ENCODE assay signal across 8 mouse cellular contexts in genomic region chr4:132743992-132744911, GRCm38 (mm10). TPM values are rescaled to one million over a fixed set of nuclear protein-coding genes. Genes with fewer than 3 reads are reported as not detected.
DNase-seq lines count a peak whose midpoint lies in the region; ATAC-seq and TF ChIP-seq lines count a peak whose summit lies in the region.

No protein-coding gene starts in this region.

- intact Hi-C loops in left cerebral cortex, adult 2 months (cut with DNase I), result no loop called here

- H3K4me2 ChIP-seq in forebrain, embryonic 12.5 days, result no peak overlapping the region
- H3K4me2 ChIP-seq in forebrain, embryonic 15.5 days (replicated peaks), result no peak overlapping the region
- no peak overlapping the region for H3K4me2 ChIP-seq in midbrain, embryonic 12.5 days (replicated peaks)
- H3K4me2 ChIP-seq in midbrain, embryonic 11.5 days, result no peak overlapping the region
- no peak overlapping the region for H3K4me2 ChIP-seq in lung, postnatal 0 days (replicated peaks; ENCODE audit: low read depth, low read length)

- H3K9ac ChIP-seq in forebrain, embryonic 12.5 days, result no peak overlapping the region
- no peak overlapping the region for H3K9ac ChIP-seq in forebrain, embryonic 15.5 days (replicated peaks)
- no peak overlapping the region for H3K9ac ChIP-seq in midbrain, embryonic 12.5 days (replicated peaks)
- H3K9ac ChIP-seq in midbrain, embryonic 11.5 days (ENCODE audit: low read length), result no peak overlapping the region
- no peak overlapping the region for H3K9ac ChIP-seq in lung, postnatal 0 days (replicated peaks; ENCODE audit: low read depth)

- H3K4me3 ChIP-seq in forebrain, embryonic 12.5 days (replicated peaks), result no peak overlapping the region
- H3K4me3 ChIP-seq in forebrain, embryonic 15.5 days, result no peak overlapping the region
- H3K4me3 ChIP-seq in midbrain, embryonic 12.5 days, result no peak overlapping the region
- H3K4me3 ChIP-seq in midbrain, embryonic 11.5 days (ENCODE audit: low read depth, low read length), result no peak overlapping the region
- H3K4me3 ChIP-seq in left cerebral cortex, adult 2 months, result no peak overlapping the region
- H3K4me3 ChIP-seq in lung, postnatal 0 days (ENCODE audit: low read depth, low read length), result no peak overlapping the region

- no peak for TF ChIP-seq EP300 in lung, postnatal 0 days (IDR thresholded peaks at IDR 0.05)

- DNase-seq in midbrain, embryonic 11.5 days (ENCODE audit: low spot score, missing footprints), result no peak
- peak; percentile 20 to 57 for DNase-seq in left cerebral cortex, adult 2 months (ENCODE audit: extremely low spot score in 1 of 2, low spot score in 2 of 2)
- DNase-seq in telencephalon, adult 2 months (ENCODE audit: low read depth, low spot score), result peak; percentile 69
- DNase-seq in lung, postnatal 0 days (ENCODE audit: low spot score), result no peak
- no peak for DNase-seq in kidney, adult 9 months

- 88% methylated on average over 11 of the region's 11 CpGs for WGBS in forebrain, embryonic 12.5 days
- 66% methylated on average over 11 of the region's 11 CpGs for WGBS in forebrain, embryonic 15.5 days
- WGBS in midbrain, embryonic 12.5 days, result 75% methylated on average over 11 of the region's 11 CpGs
- 87% methylated on average over 11 of the region's 11 CpGs for WGBS in midbrain, embryonic 11.5 days
- WGBS in lung, postnatal 0 days, result 72% methylated on average over 11 of the region's 11 CpGs

- H3K36me3 ChIP-seq in forebrain, embryonic 12.5 days (replicated peaks), result no peaks in the 10 kb centered on the region
- no peaks in the 10 kb centered on the region for H3K36me3 ChIP-seq in forebrain, embryonic 15.5 days
- H3K36me3 ChIP-seq in midbrain, embryonic 12.5 days, result no peaks in the 10 kb centered on the region
- no peaks in the 10 kb centered on the region for H3K36me3 ChIP-seq in midbrain, embryonic 11.5 days (ENCODE audit: control insufficient read depth, insufficient read depth, low read length)
- H3K36me3 ChIP-seq in lung, postnatal 0 days (ENCODE audit: insufficient read depth, low read length), result no peaks in the 10 kb centered on the region

- 0 out of 2 replicates have a peak overlapping the region, but pooled peaks have one; percentile 19 for H3K27ac ChIP-seq in forebrain, embryonic 12.5 days
- H3K27ac ChIP-seq in forebrain, embryonic 15.5 days (replicated peaks), result no peak overlapping the region; the same call in 1 of the 2 replicates
- H3K27ac ChIP-seq in midbrain, embryonic 12.5 days (replicated peaks), result peak overlapping the region; percentile 42; the same call in 1 of the 2 replicates
- no peak overlapping the region for H3K27ac ChIP-seq in midbrain, embryonic 11.5 days (ENCODE audit: low read depth, low read length)
- peak overlapping the region; percentile 56 for H3K27ac ChIP-seq in left cerebral cortex, adult 2 months
- H3K27ac ChIP-seq in lung, postnatal 0 days (ENCODE audit: low read length), result no peak overlapping the region

- no peaks in the 10 kb centered on the region for H3K9me3 ChIP-seq in forebrain, embryonic 12.5 days
- H3K9me3 ChIP-seq in forebrain, embryonic 15.5 days, result no peaks in the 10 kb centered on the region
- no peaks in the 10 kb centered on the region for H3K9me3 ChIP-seq in midbrain, embryonic 12.5 days
- no peaks in the 10 kb centered on the region for H3K9me3 ChIP-seq in midbrain, embryonic 11.5 days (ENCODE audit: control insufficient read depth, low read length)
- H3K9me3 ChIP-seq in lung, postnatal 0 days (ENCODE audit: low read length), result no peaks in the 10 kb centered on the region

- H3K27me3 ChIP-seq in forebrain, embryonic 12.5 days, result no peaks in the 10 kb centered on the region
- H3K27me3 ChIP-seq in forebrain, embryonic 15.5 days, result no peaks in the 10 kb centered on the region
- H3K27me3 ChIP-seq in midbrain, embryonic 12.5 days, result no peaks in the 10 kb centered on the region
- H3K27me3 ChIP-seq in midbrain, embryonic 11.5 days (ENCODE audit: control insufficient read depth, insufficient read depth, low read length), result no peaks in the 10 kb centered on the region
- H3K27me3 ChIP-seq in lung, postnatal 0 days (replicated peaks; ENCODE audit: insufficient read depth, low read length), result no peaks in the 10 kb centered on the region

- no peak for ATAC-seq in forebrain, embryonic 12.5 days (ENCODE audit: low FRiP score)
- no peak for ATAC-seq in forebrain, embryonic 15.5 days (replicated peaks)
- ATAC-seq in midbrain, embryonic 12.5 days (ENCODE audit: low FRiP score, low read depth), result no peak
- ATAC-seq in midbrain, embryonic 11.5 days (ENCODE audit: low FRiP score), result no peak
- no peak for ATAC-seq in lung, postnatal 0 days

- 0 out of 2 replicates have a peak, but pooled peaks cover 9% of the 10 kb centered on the region for H3K4me1 ChIP-seq in forebrain, embryonic 12.5 days
- 0 out of 2 replicates have a peak, but pooled peaks cover 8% of the 10 kb centered on the region for H3K4me1 ChIP-seq in forebrain, embryonic 15.5 days
- no peaks in the 10 kb centered on the region for H3K4me1 ChIP-seq in midbrain, embryonic 12.5 days
- no peaks in the 10 kb centered on the region for H3K4me1 ChIP-seq in midbrain, embryonic 11.5 days (ENCODE audit: control insufficient read depth, insufficient read depth, low read length)
- H3K4me1 ChIP-seq in lung, postnatal 0 days (ENCODE audit: insufficient read depth, low read depth, low read length), result no peaks in the 10 kb centered on the region

- TF ChIP-seq CTCF in left cerebral cortex, adult 2 months (IDR thresholded peaks at IDR 0.05), result no peak
- TF ChIP-seq CTCF in lung, postnatal 0 days (IDR thresholded peaks at IDR 0.05), result no peak

RNA-seq across cellular contexts. Expression of gene Xkr8, which starts 11.9 kb away (rescaled TPM):
- polyA plus RNA-seq in forebrain, embryonic 12.5 days (2016; fragmentation: Nextera tagmentation; extraction: Ambion mirVana), result 4.0 and 5.4 TPM in 2 replicates
- polyA plus RNA-seq in forebrain, embryonic 15.5 days (2015; fragmentation: Nextera tagmentation; extraction: Ambion mirVana), result 3.4 and 3.6 TPM in 2 replicates
- polyA plus RNA-seq in midbrain, embryonic 12.5 days (2016; fragmentation: Nextera tagmentation; extraction: Ambion mirVana), result 3.6 and 5.5 TPM in 2 replicates
- 3.5 and 4.5 TPM in 2 replicates for polyA plus RNA-seq in midbrain, embryonic 11.5 days (2014; fragmentation: Nextera tagmentation; extraction: Ambion mirVana)
- total RNA-seq in left cerebral cortex, adult 2 months (2021), result 1 to 10 TPM; 2.5 to 3.3 TPM
- polyA plus RNA-seq in lung, postnatal 0 days (2015; fragmentation: Nextera tagmentation; extraction: Ambion mirVana), result 3.7 and 5.1 TPM in 2 replicates

RNA-seq across cellular contexts. Expression of gene Smpdl3b, which starts 12.8 kb away (rescaled TPM):
- 3.2 and 4.1 TPM in 2 replicates for polyA plus RNA-seq in forebrain, embryonic 12.5 days (2016; fragmentation: Nextera tagmentation; extraction: Ambion mirVana)
- polyA plus RNA-seq in forebrain, embryonic 15.5 days (2015; fragmentation: Nextera tagmentation; extraction: Ambion mirVana), result 1.3 and 1.4 TPM in 2 replicates
- 1.1 and 1.7 TPM in 2 replicates for polyA plus RNA-seq in midbrain, embryonic 12.5 days (2016; fragmentation: Nextera tagmentation; extraction: Ambion mirVana)
- 2.1 and 2.4 TPM in 2 replicates for polyA plus RNA-seq in midbrain, embryonic 11.5 days (2014; fragmentation: Nextera tagmentation; extraction: Ambion mirVana)
- 1 to 10 TPM; 4.3 to 4.4 TPM for total RNA-seq in left cerebral cortex, adult 2 months (2021)
- polyA plus RNA-seq in lung, postnatal 0 days (2015; fragmentation: Nextera tagmentation; extraction: Ambion mirVana), result 3.7 TPM in 2 replicates

RNA-seq across cellular contexts. Expression of gene Rpa2, which starts 23.9 kb away (rescaled TPM):
- 136 and 143 TPM in 2 replicates for polyA plus RNA-seq in forebrain, embryonic 12.5 days (2016; fragmentation: Nextera tagmentation; extraction: Ambion mirVana)
- polyA plus RNA-seq in forebrain, embryonic 15.5 days (2015; fragmentation: Nextera tagmentation; extraction: Ambion mirVana), result 63.2 and 69.4 TPM in 2 replicates
- 111 and 123 TPM in 2 replicates for polyA plus RNA-seq in midbrain, embryonic 12.5 days (2016; fragmentation: Nextera tagmentation; extraction: Ambion mirVana)
- 164 TPM in 2 replicates for polyA plus RNA-seq in midbrain, embryonic 11.5 days (2014; fragmentation: Nextera tagmentation; extraction: Ambion mirVana)
- 10 to 100 TPM; 13.0 to 16.2 TPM for total RNA-seq in left cerebral cortex, adult 2 months (2021)
- 23.9 and 24.0 TPM in 2 replicates for polyA plus RNA-seq in lung, postnatal 0 days (2015; fragmentation: Nextera tagmentation; extraction: Ambion mirVana)

RNA-seq across cellular contexts. Expression of gene Themis2, which starts 51.9 kb away (rescaled TPM):
- polyA plus RNA-seq in forebrain, embryonic 12.5 days (2016; fragmentation: Nextera tagmentation; extraction: Ambion mirVana), result 0.29 and 0.67 TPM in 2 replicates
- polyA plus RNA-seq in forebrain, embryonic 15.5 days (2015; fragmentation: Nextera tagmentation; extraction: Ambion mirVana), result 0.28 and 0.42 TPM in 2 replicates
- polyA plus RNA-seq in midbrain, embryonic 12.5 days (2016; fragmentation: Nextera tagmentation; extraction: Ambion mirVana), result 1.1 and 1.3 TPM in 2 replicates
- 1.1 TPM in 2 replicates for polyA plus RNA-seq in midbrain, embryonic 11.5 days (2014; fragmentation: Nextera tagmentation; extraction: Ambion mirVana)
- total RNA-seq in left cerebral cortex, adult 2 months (2021), result under 1 TPM; 0.86 to 0.94 TPM
- polyA plus RNA-seq in lung, postnatal 0 days (2015; fragmentation: Nextera tagmentation; extraction: Ambion mirVana), result 1.2 and 1.8 TPM in 2 replicates

Comparison
In these comparisons a context has a peak if more than half of its experiments do, and no peak if none do; other contexts are left out.
1. H3K27ac ChIP-seq: peak in forebrain, embryonic 12.5 days (single experiment), midbrain, embryonic 12.5 days (single experiment) and left cerebral cortex, adult 2 months (single experiment); none in forebrain, embryonic 15.5 days (single experiment), midbrain, embryonic 11.5 days (single experiment) and lung, postnatal 0 days (single experiment).
2. DNase-seq: peak in left cerebral cortex, adult 2 months (2 of 2) and telencephalon, adult 2 months (single experiment); none in midbrain, embryonic 11.5 days (single experiment), lung, postnatal 0 days (single experiment) and kidney, adult 9 months (single experiment).